Mouse (Mus musculus): ENCODE measurements around the gene Rnf19b.

The Rnf19b gene

DNA sequence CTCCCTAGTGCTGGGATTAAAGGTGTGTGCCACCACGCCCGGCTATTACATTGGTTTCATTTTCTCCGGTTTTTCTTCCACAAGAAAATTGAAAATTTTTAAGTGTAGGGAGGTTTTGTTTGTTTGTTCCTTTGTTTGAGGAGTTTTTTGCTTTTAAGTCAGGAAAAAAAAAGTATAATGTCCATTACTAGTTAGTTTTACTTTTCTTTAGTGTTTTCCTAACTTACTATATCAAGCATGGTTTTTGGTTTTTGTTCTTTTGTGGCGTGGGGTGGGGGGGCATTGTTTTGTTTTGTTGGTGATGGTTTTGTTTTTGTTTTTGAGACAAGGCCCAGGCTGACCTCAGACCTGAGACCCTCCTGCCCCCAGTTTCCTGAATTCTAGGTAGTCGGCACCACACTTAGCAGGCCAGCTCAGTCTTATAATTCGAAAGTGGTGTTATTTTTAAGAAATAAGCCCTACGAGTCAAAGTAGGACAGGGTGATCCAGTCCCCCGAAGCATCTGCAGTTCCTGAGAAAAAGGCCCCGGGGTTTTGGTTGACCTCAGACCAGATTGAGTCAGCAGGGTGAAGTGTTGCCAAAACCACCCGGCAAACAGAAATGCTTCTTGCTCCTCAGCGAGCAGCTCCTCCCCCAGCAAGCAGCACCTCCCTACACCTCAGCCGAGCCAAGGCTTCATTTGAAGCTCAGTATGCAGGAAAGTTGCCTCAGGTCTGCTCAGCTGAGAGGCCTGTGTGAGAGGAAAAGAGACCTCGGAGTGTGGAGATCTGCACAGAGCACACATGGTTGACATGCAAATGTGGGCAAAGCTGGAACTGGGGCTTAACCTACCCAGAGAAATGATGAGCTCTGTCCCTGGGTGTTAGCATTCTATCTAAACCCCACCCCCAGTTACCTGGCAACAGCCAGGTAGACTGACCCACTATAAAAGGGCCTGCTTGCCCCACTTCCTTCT lies 23.1 kb upstream of the Rnf19b start:
- no peak for DNase-seq (ENCODE audit: low spot score)

DNA sequence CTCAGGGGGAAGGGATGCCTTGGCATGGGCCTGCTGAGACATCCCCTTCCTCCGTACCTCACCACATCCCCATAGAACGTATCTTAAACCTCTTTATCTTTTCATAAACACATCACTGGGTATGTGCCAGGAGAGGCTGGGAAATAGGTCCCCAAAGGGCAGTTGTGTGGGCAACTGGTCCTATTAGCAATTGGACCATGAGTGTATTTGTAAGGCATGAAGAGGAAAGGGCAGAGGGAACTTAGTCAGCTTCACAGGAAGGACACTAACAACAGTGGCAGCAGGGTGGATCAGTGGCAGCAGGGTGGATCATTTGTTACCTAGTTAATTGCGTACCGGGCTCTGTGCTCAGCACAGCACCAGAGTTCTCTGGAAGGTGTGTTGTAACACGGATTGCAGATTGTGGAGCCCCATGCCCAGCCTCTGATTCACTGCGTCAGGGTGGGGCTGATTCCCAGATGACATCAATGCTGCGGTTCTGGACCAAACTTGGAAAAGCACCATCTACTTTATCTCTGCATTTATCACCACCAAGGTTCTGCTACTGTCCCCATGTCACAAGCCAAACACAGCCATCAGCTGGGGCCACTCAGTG lies 22.1 kb upstream of the Rnf19b start:
- DNase-seq (ENCODE audit: low spot score): no peak

GRCm38 (mm10) chr4:129047721-129048421 lies 10.2 kb upstream of the Rnf19b start:
- DNase-seq (ENCODE audit: low spot score): no peak

DNA sequence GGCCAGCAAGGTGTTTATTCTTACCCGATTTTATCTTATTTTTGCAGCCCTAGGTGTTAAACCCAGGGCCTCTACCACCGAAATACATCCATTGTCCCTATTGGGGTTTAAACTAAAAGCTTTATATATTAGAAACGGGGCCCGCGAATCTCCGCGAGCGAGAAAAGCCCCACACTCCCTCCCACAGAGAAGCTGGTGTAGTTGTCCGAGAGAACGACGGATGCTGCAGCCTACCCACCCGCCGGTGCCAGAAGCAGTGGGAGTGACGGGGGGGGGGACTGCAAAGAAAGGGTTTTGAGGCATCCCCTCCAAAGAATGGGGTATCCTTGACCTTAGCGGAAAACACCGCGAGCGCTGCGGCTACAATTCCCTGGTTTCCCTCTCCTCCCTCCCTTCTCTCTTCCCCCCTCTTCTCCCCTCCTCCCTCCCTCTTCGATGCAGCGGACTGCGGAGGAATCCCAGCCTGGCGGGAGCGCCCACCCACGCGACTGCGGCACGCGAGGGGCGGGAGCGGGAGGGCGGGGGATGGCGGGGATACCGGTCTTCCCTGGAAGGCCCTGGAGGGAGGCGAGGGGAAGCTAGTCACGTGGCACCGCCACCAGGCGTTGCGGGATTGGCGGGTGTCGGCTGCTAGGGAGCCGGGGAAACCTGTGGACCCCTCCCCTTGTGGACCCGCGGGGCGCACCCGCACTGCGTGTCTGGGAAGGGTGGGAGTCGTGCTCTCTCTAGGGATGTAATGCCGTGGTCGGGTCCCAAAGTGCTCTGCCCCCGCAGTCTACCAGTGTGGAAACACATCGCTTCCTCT lies 9.4 kb upstream of the Rnf19b start:
- peak; percentile 84 for DNase-seq (ENCODE audit: low spot score)

DNA sequence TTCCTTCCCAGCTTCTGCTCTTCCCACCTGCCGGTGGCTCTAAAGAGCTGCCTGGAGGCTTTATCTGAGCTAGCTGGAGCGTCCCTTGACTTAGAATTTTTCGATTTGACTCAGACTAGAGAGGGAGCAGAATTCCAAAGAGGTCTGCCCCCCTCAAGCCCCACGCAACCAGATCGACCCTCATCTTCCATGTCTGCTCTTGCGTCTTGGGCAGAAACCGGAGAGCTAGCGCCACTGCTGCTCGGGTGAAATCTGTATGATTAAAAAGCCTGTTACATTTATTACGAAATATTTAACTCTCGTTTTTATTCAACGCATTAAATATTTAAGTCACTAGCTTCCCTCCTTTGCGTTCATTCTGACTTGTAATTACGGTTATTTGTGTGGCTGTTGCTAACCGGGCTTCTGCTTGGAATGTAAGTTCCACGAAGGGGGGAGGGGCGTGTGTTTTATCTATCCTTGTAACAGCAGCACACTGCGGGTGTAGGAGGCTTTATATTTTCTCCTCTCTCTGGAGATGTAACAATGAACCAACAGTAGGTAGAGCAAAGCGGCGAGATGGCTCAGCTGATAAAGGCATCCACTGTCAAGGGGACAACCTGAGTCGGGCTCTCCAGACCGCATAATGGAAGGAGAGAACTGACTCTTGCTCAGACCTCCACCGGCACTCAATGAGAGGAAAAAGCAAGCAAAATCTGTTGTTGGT lies 8.6 kb upstream of the Rnf19b start:
- DNase-seq (ENCODE audit: low spot score): peak; percentile 65

GRCm38 (mm10) chr4:129050365-129050764 lies 7.7 kb upstream of the Rnf19b start:
- no peak for DNase-seq (ENCODE audit: low spot score)

DNA sequence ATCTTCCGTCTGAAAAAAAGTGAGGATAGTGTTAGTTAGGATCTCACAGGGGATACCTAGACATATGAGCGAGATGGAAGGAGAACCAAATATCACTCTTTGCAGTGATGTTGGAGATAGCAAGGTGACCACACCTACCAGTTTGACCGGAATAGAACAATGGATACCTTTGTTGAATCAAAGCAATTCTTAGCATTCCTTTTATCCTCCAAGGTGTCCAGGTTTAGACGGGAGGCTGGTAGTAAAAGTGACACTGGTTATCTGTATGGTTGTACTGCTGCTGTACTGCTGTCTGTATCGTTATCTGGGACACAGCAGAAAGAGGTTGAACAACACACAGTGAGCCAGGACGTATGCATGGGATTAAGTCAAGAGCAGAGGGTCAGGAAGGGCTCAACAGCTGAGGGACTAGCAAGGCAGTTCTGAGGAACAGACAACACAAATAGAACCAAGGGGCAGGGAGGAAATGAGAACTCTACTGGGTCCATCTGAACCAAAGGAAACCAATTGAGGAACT lies 7.1 kb upstream of the Rnf19b start:
- no peak for DNase-seq (ENCODE audit: low spot score)

DNA sequence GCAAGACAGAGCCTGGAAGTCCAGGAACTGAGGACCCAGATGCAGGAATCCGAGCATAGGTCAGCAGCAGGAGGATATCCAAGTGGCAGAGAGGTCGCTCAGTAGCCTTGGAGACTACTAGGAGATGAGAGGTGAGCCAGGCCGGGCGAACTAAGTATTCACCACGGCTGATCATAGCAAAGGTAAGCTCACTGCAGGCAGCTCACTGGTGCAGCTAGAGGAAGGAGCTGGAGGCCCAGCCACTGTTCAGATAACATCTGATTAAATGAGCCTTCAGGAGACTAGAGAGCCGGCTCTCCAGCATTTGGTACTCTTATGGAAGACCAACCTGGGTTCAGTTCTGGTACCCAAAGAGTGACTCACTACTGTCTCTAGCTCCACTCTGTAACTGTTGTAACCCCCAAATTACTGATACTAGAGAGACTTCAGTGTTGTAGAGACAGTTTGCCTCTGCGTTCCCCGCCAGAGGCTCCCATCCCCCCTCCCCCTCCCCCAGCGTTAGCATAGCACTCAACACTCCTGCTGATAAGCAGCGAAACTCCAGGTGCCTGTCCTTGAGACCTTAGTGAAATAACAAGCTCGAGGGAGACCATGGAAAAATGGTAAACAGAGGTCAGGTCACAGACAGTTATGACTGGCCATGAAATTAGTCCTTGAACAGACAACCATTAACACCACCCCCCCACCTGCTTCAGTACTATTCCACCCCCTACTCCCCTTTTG lies 6.4 kb upstream of the Rnf19b start:
- no peak for DNase-seq (ENCODE audit: low spot score)

DNA sequence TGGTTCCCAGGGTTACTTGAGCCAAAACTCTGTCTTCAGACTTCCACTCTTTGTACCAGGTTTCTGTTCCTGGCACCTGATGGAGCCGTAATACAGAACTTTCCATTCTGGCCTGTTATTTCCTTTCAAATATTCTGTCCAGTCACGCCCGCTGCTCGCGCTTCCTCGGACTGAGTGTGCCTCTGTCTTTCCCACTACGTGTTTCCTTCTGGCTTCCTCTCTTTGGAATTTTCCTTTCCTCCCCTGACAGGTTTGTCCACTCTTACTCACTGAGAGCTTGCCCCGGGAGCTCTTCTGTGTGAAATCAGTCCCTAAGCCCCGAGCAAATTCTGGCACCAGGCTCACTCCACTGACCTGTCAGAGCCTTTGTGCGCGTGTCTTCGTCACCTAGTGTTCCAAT lies 3.3 kb upstream of the Rnf19b start:
- no peak for DNase-seq (ENCODE audit: low spot score)

GRCm38 (mm10) chr4:129055562-129055961 lies 2.5 kb upstream of the Rnf19b start:
- no peak for DNase-seq (ENCODE audit: low spot score)

DNA sequence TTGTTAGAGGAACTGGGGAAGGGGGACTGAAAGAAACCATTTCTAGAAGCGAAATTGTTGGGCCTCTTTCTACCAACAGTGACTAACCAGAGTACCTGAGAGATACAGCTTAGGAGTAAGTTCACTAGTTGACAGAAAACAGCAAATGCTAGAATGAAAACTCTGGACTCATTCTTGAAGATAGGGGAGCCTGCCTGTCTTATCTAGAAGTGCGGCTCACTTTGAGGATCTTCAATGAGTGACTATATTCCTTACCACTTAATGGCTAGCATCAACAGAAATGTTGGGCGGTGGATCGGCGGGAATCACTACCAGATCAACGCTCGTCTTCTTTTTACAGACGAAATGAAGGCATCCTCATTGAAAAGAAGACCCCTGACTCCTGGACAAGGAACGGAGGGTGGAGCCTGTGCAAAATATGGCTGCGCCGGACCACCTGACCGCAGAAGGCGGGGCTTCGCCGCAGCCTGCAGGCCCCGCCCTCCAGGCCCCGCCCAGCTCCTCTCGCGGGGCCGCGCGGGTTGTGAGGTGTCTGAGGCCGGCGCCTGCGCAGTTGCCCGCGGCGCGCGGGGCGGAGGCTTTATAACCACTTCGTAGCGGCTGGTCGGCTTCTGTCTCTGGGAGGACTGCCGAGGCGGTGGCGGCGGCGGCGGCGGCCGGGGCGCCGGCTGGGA lies 401 bp upstream of the Rnf19b start:
- peak; percentile 97 for DNase-seq (ENCODE audit: low spot score)

GRCm38 (mm10) chr4:129059125-129059551 lies 1.1 kb downstream of the Rnf19b start:
- DNase-seq (ENCODE audit: low spot score): peak; percentile 74

GRCm38 (mm10) chr4:129059922-129060321 lies 1.9 kb downstream of the Rnf19b start:
- no peak for DNase-seq (ENCODE audit: low spot score)

- no peak for DNase-seq (ENCODE audit: low spot score)
These were observed 3.4 kb downstream of the Rnf19b start for GRCm38 (mm10) chr4:129061486-129061885.

- DNase-seq (ENCODE audit: low spot score): no peak
These were observed 4.4 kb downstream of the Rnf19b start for GRCm38 (mm10) chr4:129062281-129063075.

- DNase-seq (ENCODE audit: low spot score): no peak
These were observed 7.7 kb downstream of the Rnf19b start for GRCm38 (mm10) chr4:129065688-129066236.

- DNase-seq (ENCODE audit: low spot score): no peak
These were observed 9.8 kb downstream of the Rnf19b start for GRCm38 (mm10) chr4:129067638-129068415.

DNA sequence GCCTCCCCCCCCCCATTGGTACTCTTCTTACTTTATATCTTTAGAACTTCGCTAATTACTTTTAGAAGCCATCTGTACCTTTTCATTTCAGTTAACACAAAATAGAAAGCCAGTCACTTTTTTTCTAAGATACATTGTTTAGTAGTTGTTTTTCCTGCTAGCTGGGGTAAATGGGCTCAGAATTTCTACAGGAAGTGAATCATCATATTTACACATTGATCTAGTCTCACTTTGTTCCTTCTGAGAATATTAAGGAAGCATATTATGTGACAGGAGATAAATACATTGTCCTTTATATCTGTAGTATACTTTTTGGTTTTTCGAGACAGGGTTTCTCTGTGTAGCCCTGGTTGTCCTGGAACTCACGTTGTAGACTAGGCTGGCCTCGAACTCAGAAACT lies 10.8 kb downstream of the Rnf19b start:
- DNase-seq (ENCODE audit: low spot score): no peak

Data from embryo, embryonic 10.5 days (tissue).